Mouse (Mus musculus) forebrain, embryonic 14.5 days (tissue): ENCODE measurements around the gene Plekhg4. TPM values are rescaled to one million over a fixed set of nuclear protein-coding genes. Genes with fewer than 3 reads are reported as not detected.

Experiments used
- polyA plus RNA-seq: library from polyadenylated mRNA; unstranded; fragments of >200 nt; fragmentation: Nextera tagmentation; extraction: Ambion mirVana; gene quantifications from 2 replicates; pipeline ENCODE4 v1.2.1, GENCODE M21; 2014

Gene Plekhg4
- polyA plus RNA-seq, 1 experiment from 2014 or later: 1.2 TPM

Other genes starting within 250 kb of the Plekhg4 start
- gene Ces4a, start 241.5 kb upstream of the Plekhg4 start, polyA plus RNA-seq: 0.09 TPM in 1 of 2 replicates, not detected in the other
- gene Cbfb, start 202.6 kb upstream of the Plekhg4 start, polyA plus RNA-seq: 34.5 and 39.5 TPM in 2 replicates
- gene D230025D16Rik, start 148.1 kb upstream of the Plekhg4 start, polyA plus RNA-seq: 35.4 and 38.9 TPM in 2 replicates
- gene B3gnt9, start 118.1 kb upstream of the Plekhg4 start, polyA plus RNA-seq: 3.1 and 4.1 TPM in 2 replicates
- gene Tradd, start 108.7 kb upstream of the Plekhg4 start, polyA plus RNA-seq: 14.8 and 21.8 TPM in 2 replicates
- 0.50 and 0.85 TPM in 2 replicates for gene Fbxl8, start 108.6 kb upstream of the Plekhg4 start, polyA plus RNA-seq
- 0.14 and 0.37 TPM in 2 replicates for gene Hsf4, start 103.5 kb upstream of the Plekhg4 start, polyA plus RNA-seq
- 2.9 and 3.0 TPM in 2 replicates for gene Nol3, start 97.1 kb upstream of the Plekhg4 start, polyA plus RNA-seq
- 67.9 and 69.5 TPM in 2 replicates for gene 4931428F04Rik, start 83.4 kb upstream of the Plekhg4 start, polyA plus RNA-seq
- 8.3 and 8.8 TPM in 2 replicates for gene Exoc3l, start 77.2 kb upstream of the Plekhg4 start, polyA plus RNA-seq
- 50.8 and 51.9 TPM in 2 replicates for gene E2f4, start 75.6 kb upstream of the Plekhg4 start, polyA plus RNA-seq
- 0.70 and 0.82 TPM in 2 replicates for gene Elmo3, start 67.7 kb upstream of the Plekhg4 start, polyA plus RNA-seq
- gene Lrrc29, start 47.0 kb upstream of the Plekhg4 start, polyA plus RNA-seq: 0.67 and 0.93 TPM in 2 replicates
- gene Tmem208, start 46.9 kb upstream of the Plekhg4 start, polyA plus RNA-seq: 130 and 141 TPM in 2 replicates
- gene Fhod1, start 25.3 kb upstream of the Plekhg4 start, polyA plus RNA-seq: 0.39 and 0.48 TPM in 2 replicates
- 3.8 and 6.9 TPM in 2 replicates for gene Slc9a5, start 24.4 kb upstream of the Plekhg4 start, polyA plus RNA-seq
- 0.09 TPM in 1 of 2 replicates, not detected in the other for gene Kctd19, start 40.2 kb downstream of the Plekhg4 start, polyA plus RNA-seq
- gene Lrrc36, start 40.3 kb downstream of the Plekhg4 start, polyA plus RNA-seq: 0.22 and 0.43 TPM in 2 replicates
- gene Tppp3, start 98.3 kb downstream of the Plekhg4 start, polyA plus RNA-seq: 49.2 and 57.0 TPM in 2 replicates
- 15.5 and 22.0 TPM in 2 replicates for gene Zdhhc1, start 123.6 kb downstream of the Plekhg4 start, polyA plus RNA-seq
- 1.1 and 1.8 TPM in 2 replicates for gene Hsd11b2, start 145.5 kb downstream of the Plekhg4 start, polyA plus RNA-seq
- 194 and 211 TPM in 2 replicates for gene Atp6v0d1, start 192.8 kb downstream of the Plekhg4 start, polyA plus RNA-seq
- 14.9 and 21.7 TPM in 2 replicates for gene Ripor1, start 232.0 kb downstream of the Plekhg4 start, polyA plus RNA-seq